Mouse (Mus musculus) heart, postnatal 4 days (tissue): Measurements from ENCODE around the gene Olfr177. TPM values are rescaled to one million over a fixed set of nuclear protein-coding genes. Genes with fewer than 3 reads are reported as not detected.

ENCODE experiments used
- DNase-seq: peaks from one replicate; pipeline ENCODE4 v3.0.0; 2021
- total RNA-seq, 2 experiments: library from RNA; stranded (reverse); gene quantifications; 2 replicates each; pipeline ENCODE4 v1.2.3; 2021

Olfr177 gene
- not detected for total RNA-seq

- no peak for DNase-seq
These were observed at the start of gene Olfr177 for GRCm38 (mm10) chr16:58874668-58875067. Gene Olfr177, minus strand, starts transcription at chr16:58874768.

GRCm38 (mm10) chr16:58891963-58892362 lies 17.4 kb upstream of the Olfr177 start, which contains the start of gene Olfr178:
Gene Olfr178, minus strand, starts transcription at chr16:58892063.
- DNase-seq = no peak

GRCm38 (mm10) chr16:58884416-58884815 lies 9.8 kb upstream of the Olfr177 start:
- no peak for DNase-seq

GRCm38 (mm10) chr16:58861479-58861878 lies 13.1 kb downstream of the Olfr177 start:
- no peak for DNase-seq

GRCm38 (mm10) chr16:58860032-58860737 lies 14.4 kb downstream of the Olfr177 start:
- no peak for DNase-seq

GRCm38 (mm10) chr16:58826732-58827319 lies 47.7 kb downstream of the Olfr177 start, which contains the start of gene Olfr175-ps1:
Gene Olfr175-ps1, minus strand, starts transcription at chr16:58826782.
- no peak for DNase-seq

Other genes starting within 250 kb of the Olfr177 start
- gene E330017A01Rik, start 236.0 kb downstream of the Olfr177 start, total RNA-seq = not detected
- gene Cpox, start 204.5 kb downstream of the Olfr177 start, total RNA-seq = 10 to 100 TPM; 17.5 to 18.0 TPM
- gene Gpr15, start 155.7 kb downstream of the Olfr177 start, total RNA-seq = not detected
- gene Cldnd1, start 146.9 kb downstream of the Olfr177 start, total RNA-seq = 10 to 100 TPM; 73.2 to 79.4 TPM
- gene Olfr172, start 111.6 kb downstream of the Olfr177 start, total RNA-seq = not detected
- not detected for gene Olfr173, start 74.5 kb downstream of the Olfr177 start, total RNA-seq
- not detected for gene Olfr175-ps1, start 48.0 kb downstream of the Olfr177 start, total RNA-seq
- gene Olfr178, start 17.3 kb upstream of the Olfr177 start, total RNA-seq = not detected
- not detected for gene Olfr181, start 54.0 kb upstream of the Olfr177 start, total RNA-seq
- gene Olfr180, start 54.6 kb upstream of the Olfr177 start, total RNA-seq = not detected
- not detected for gene Olfr183, start 120.6 kb upstream of the Olfr177 start, total RNA-seq
- not detected for gene Olfr186, start 155.5 kb upstream of the Olfr177 start, total RNA-seq
- gene Olfr187, start 165.0 kb upstream of the Olfr177 start, total RNA-seq = not detected
- gene Olfr190, start 203.2 kb upstream of the Olfr177 start, total RNA-seq = not detected
- not detected for gene Olfr191, start 215.1 kb upstream of the Olfr177 start, total RNA-seq
- not detected for gene Olfr193, start 237.1 kb upstream of the Olfr177 start, total RNA-seq
- not detected for gene Olfr194, start 246.3 kb upstream of the Olfr177 start, total RNA-seq